8 mouse cellular contexts compared by ENCODE assay signal in the genomic region with DNA sequence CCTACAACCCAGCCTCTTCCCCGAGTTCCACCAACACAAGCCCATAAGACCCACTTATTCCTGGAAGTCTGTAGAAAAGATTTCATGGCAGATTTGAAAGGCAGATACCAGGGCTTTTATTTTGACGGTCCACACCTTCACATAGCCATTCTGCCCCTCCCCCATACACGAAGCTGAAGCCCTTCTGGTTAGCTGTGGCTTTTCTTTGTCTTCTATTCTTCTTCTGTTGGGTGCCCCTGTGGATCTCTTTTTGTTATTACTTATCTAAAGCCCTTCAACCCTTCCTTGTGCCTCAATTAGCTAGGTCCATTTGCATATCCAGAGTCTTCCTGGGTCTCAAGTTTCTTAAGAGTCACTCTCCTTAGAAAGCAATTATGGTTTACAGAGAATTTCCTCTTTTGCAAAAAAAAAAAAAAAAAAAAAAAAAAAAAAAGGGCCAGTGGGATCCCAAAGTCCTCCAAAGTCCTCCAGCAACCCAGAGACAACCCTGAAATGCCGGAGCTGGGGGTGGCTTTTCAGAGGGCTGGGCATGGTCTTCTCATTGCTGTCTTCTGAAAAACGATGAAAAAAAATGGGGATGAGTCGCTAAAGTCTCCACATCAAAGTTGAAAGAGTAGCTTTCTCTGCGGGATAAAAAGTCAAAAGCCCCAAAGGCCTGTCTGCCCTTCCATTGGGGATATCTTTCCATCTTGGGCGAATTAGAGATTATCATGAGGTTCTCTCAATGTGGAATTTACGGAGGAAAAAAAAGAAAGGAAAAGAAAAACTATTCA.
DNase-seq lines count a peak whose midpoint lies in the region; ATAC-seq and TF ChIP-seq lines count a peak whose summit lies in the region.

No protein-coding gene starts in this region.

- TF ChIP-seq EP300 in stomach, postnatal 0 days (optimal IDR thresholded peaks at IDR 0.05): no peak

- DNase-seq in forebrain, embryonic 10.5 days (ENCODE audit: extremely low spot score, low spot score): no peak
- no peak for DNase-seq in stomach, postnatal 0 days (ENCODE audit: low spot score)
- DNase-seq in left cerebral cortex, postnatal 10 days (ENCODE audit: extremely low spot score in 1 of 2, low spot score in 2 of 2): no peak
- DNase-seq in right cerebral cortex, postnatal 10 days (ENCODE audit: low spot score in 2 of 2): no peak
- DNase-seq in frontal cortex, postnatal 25 days (ENCODE audit: low spot score in 2 of 2): no peak

- H3K4me2 ChIP-seq in liver, embryonic 12.5 days: peak overlapping the region; percentile 66
- peak overlapping the region; percentile 58 for H3K4me2 ChIP-seq in stomach, postnatal 0 days (replicated peaks; ENCODE audit: low read depth)

- 3% methylated on average over 9 of the region's 9 CpGs for WGBS in forebrain, embryonic 10.5 days
- 2% methylated on average over 9 of the region's 9 CpGs for WGBS in liver, embryonic 12.5 days (ENCODE audit: insufficient replicate concordance)
- 21% methylated on average over 9 of the region's 9 CpGs for WGBS in stomach, postnatal 0 days

- peaks cover 19% of the 10 kb centered on the region for H3K27me3 ChIP-seq in megakaryocyte, embryonic 14.5 days (replicated peaks)
- H3K27me3 ChIP-seq in forebrain, embryonic 10.5 days (ENCODE audit: poor library complexity, severe bottlenecking): peaks cover 13% of the 10 kb centered on the region; the same call in 1 of the 2 replicates
- 0 out of 2 replicates have a peak, but pooled peaks cover 3% of the 10 kb centered on the region for H3K27me3 ChIP-seq in liver, embryonic 12.5 days (replicated peaks)
- no peaks in the 10 kb centered on the region for H3K27me3 ChIP-seq in stomach, postnatal 0 days (ENCODE audit: control insufficient read depth, insufficient read depth, low read length)

- intact Hi-C loops in left cerebral cortex, postnatal 10 days (cut with DNase I): loop anchor here (5.0 to 10.0 kb wide), 2 partner anchors 199 to 408 kb away; a partner anchor contains a TSS

- ATAC-seq in megakaryocyte, adult 5-6 weeks (ENCODE audit: poor library complexity, severe bottlenecking): no peak
- ATAC-seq in liver, embryonic 12.5 days: no peak
- ATAC-seq in stomach, postnatal 0 days (ENCODE audit: low FRiP score, low TSS enrichment): no peak

- no peaks in the 10 kb centered on the region for H3K36me3 ChIP-seq in megakaryocyte, embryonic 14.5 days (replicated peaks; ENCODE audit: low read length)
- H3K36me3 ChIP-seq in forebrain, embryonic 10.5 days (replicated peaks): no peaks in the 10 kb centered on the region
- no peaks in the 10 kb centered on the region for H3K36me3 ChIP-seq in liver, embryonic 12.5 days
- H3K36me3 ChIP-seq in stomach, postnatal 0 days (ENCODE audit: control insufficient read depth, insufficient read depth, low read length): no peaks in the 10 kb centered on the region

- peak overlapping the region; percentile 62 for H3K27ac ChIP-seq in forebrain, embryonic 10.5 days
- no peak overlapping the region for H3K27ac ChIP-seq in liver, embryonic 12.5 days
- no peak overlapping the region for H3K27ac ChIP-seq in stomach, postnatal 0 days (replicated peaks)

- peaks cover 61% of the 10 kb centered on the region for H3K4me1 ChIP-seq in megakaryocyte, embryonic 14.5 days
- H3K4me1 ChIP-seq in forebrain, embryonic 10.5 days: peaks cover 50% of the 10 kb centered on the region
- peaks cover 33% of the 10 kb centered on the region for H3K4me1 ChIP-seq in liver, embryonic 12.5 days
- H3K4me1 ChIP-seq in stomach, postnatal 0 days (replicated peaks; ENCODE audit: control insufficient read depth, insufficient read depth): peaks cover 5% of the 10 kb centered on the region

- H3K4me3 ChIP-seq in megakaryocyte, embryonic 14.5 days (replicated peaks): peak overlapping the region; percentile 90
- H3K4me3 ChIP-seq in forebrain, embryonic 10.5 days: peak overlapping the region; percentile 39
- H3K4me3 ChIP-seq in liver, embryonic 12.5 days: peak overlapping the region; percentile 38
- H3K4me3 ChIP-seq in stomach, postnatal 0 days (ENCODE audit: low read depth, low read length): peak overlapping the region; percentile 23; the same call in 1 of the 2 replicates

- 0 out of 2 replicates have a peak overlapping the region, but pooled peaks have one; percentile 22 for H3K9ac ChIP-seq in liver, embryonic 12.5 days
- H3K9ac ChIP-seq in stomach, postnatal 0 days (ENCODE audit: low read length): peak overlapping the region; percentile 5; the same call in 1 of the 2 replicates

- H3K9me3 ChIP-seq in megakaryocyte, embryonic 14.5 days: no peaks in the 10 kb centered on the region
- no peaks in the 10 kb centered on the region for H3K9me3 ChIP-seq in forebrain, embryonic 10.5 days
- no peaks in the 10 kb centered on the region for H3K9me3 ChIP-seq in liver, embryonic 12.5 days (replicated peaks)
- no peaks in the 10 kb centered on the region for H3K9me3 ChIP-seq in stomach, postnatal 0 days (ENCODE audit: control insufficient read depth, low read length)

- TF ChIP-seq CTCF in stomach, postnatal 0 days (IDR thresholded peaks at IDR 0.05; ENCODE audit: low read depth): no peak

Comparison
In these comparisons a context has a peak if more than half of its experiments do, and no peak if none do; other contexts are left out.
1. H3K4me3 ChIP-seq: peak in every context shown above with its lines; median percentile 90 in megakaryocyte, embryonic 14.5 days; 39 in forebrain, embryonic 10.5 days; 38 in liver, embryonic 12.5 days; 23 in stomach, postnatal 0 days.